7 mouse cellular contexts compared by ENCODE assay signal in genomic region chr5:138263260-138264206, GRCm38 (mm10). TPM values are rescaled to one million over a fixed set of nuclear protein-coding genes. Genes with fewer than 3 reads are reported as not detected.
DNase-seq lines count a peak whose midpoint lies in the region; ATAC-seq lines count a peak whose summit lies in the region.

Gene BC037034, minus strand, starts transcription at chr5:138264033.

- H3K4me3 ChIP-seq in embryonic facial prominence, embryonic 12.5 days = peak within 1 kb of the TSS; percentile 79
- H3K4me3 ChIP-seq in limb, embryonic 13.5 days = peak within 1 kb of the TSS; percentile 90
- peak within 1 kb of the TSS; percentile 89 for H3K4me3 ChIP-seq in midbrain, embryonic 16.5 days (ENCODE audit: low read depth, low read length)

- peak within 1 kb of the TSS; percentile 69 for H3K27ac ChIP-seq in embryonic facial prominence, embryonic 12.5 days
- peak within 1 kb of the TSS; percentile 52; the same call in 1 of the 2 replicates for H3K27ac ChIP-seq in limb, embryonic 13.5 days
- peak within 1 kb of the TSS; percentile 64 for H3K27ac ChIP-seq in midbrain, embryonic 16.5 days (ENCODE audit: low read length)

- H3K4me2 ChIP-seq in embryonic facial prominence, embryonic 12.5 days (replicated peaks) = peak within 1 kb of the TSS; percentile 92
- peak within 1 kb of the TSS; percentile 95 for H3K4me2 ChIP-seq in limb, embryonic 13.5 days (replicated peaks)
- H3K4me2 ChIP-seq in midbrain, embryonic 16.5 days (ENCODE audit: low read length) = peak within 1 kb of the TSS; percentile 93

- H3K36me3 ChIP-seq in embryonic facial prominence, embryonic 12.5 days = peaks cover 47% of the 10 kb centered on the region
- H3K36me3 ChIP-seq in limb, embryonic 13.5 days = peaks cover 52% of the 10 kb centered on the region
- H3K36me3 ChIP-seq in midbrain, embryonic 16.5 days (ENCODE audit: control insufficient read depth, insufficient read depth, low read length) = peaks cover 16% of the 10 kb centered on the region; the same call in 1 of the 2 replicates

- under 1% methylated on average over 69 of the region's 71 CpGs for WGBS in embryonic facial prominence, embryonic 12.5 days
- WGBS in limb, embryonic 13.5 days = under 1% methylated on average over 57 of the region's 71 CpGs
- under 1% methylated on average over 66 of the region's 71 CpGs for WGBS in midbrain, embryonic 16.5 days

- no peaks in the 10 kb centered on the region for H3K27me3 ChIP-seq in embryonic facial prominence, embryonic 12.5 days
- H3K27me3 ChIP-seq in limb, embryonic 13.5 days = no peaks in the 10 kb centered on the region
- H3K27me3 ChIP-seq in midbrain, embryonic 16.5 days (ENCODE audit: control insufficient read depth, insufficient read depth, low read depth, low read length) = no peaks in the 10 kb centered on the region

- peak; percentile 68 for ATAC-seq in embryonic facial prominence, embryonic 12.5 days (ENCODE audit: insufficient number of reproducible peaks, insufficient read depth, low FRiP score, low TSS enrichment)
- ATAC-seq in limb, embryonic 13.5 days (ENCODE audit: low FRiP score, low read depth) = peak; percentile 94
- ATAC-seq in midbrain, embryonic 16.5 days = peak; percentile 93

- H3K9ac ChIP-seq in embryonic facial prominence, embryonic 12.5 days = peak within 1 kb of the TSS; percentile 83
- peak within 1 kb of the TSS; percentile 98 for H3K9ac ChIP-seq in limb, embryonic 13.5 days
- peak within 1 kb of the TSS; percentile 95 for H3K9ac ChIP-seq in midbrain, embryonic 16.5 days (ENCODE audit: low read depth, low read length)

- DNase-seq in adrenal gland, postnatal 25 days = peak; percentile 93
- DNase-seq in heart, adult 18-20 months = peak; percentile 94
- peak; percentile 89 to 92 for DNase-seq in kidney, adult 8-10 months
- DNase-seq in spleen, postnatal 10 days (ENCODE audit: low spot score in 2 of 2) = peak; percentile 88 to 96

- peaks cover 16% of the 10 kb centered on the region for H3K4me1 ChIP-seq in embryonic facial prominence, embryonic 12.5 days
- peaks cover 19% of the 10 kb centered on the region for H3K4me1 ChIP-seq in limb, embryonic 13.5 days
- H3K4me1 ChIP-seq in midbrain, embryonic 16.5 days (ENCODE audit: control insufficient read depth, insufficient read depth, low read length) = peaks cover 18% of the 10 kb centered on the region

- no peaks in the 10 kb centered on the region for H3K9me3 ChIP-seq in embryonic facial prominence, embryonic 12.5 days
- no peaks in the 10 kb centered on the region for H3K9me3 ChIP-seq in limb, embryonic 13.5 days
- no peaks in the 10 kb centered on the region for H3K9me3 ChIP-seq in midbrain, embryonic 16.5 days (replicated peaks; ENCODE audit: control insufficient read depth, low read length, poor library complexity, severe bottlenecking)

RNA-seq across cellular contexts. Expression of gene BC037034, which starts in this region (rescaled TPM):
- total RNA-seq in adrenal gland, postnatal 25 days (2021) = 31.6 and 38.4 TPM in 2 replicates
- polyA plus RNA-seq in embryonic facial prominence, embryonic 12.5 days (2016; fragmentation: Nextera tagmentation; extraction: Ambion mirVana) = 11.3 and 12.3 TPM in 2 replicates
- 1 to 10 TPM; 3.2 to 4.2 TPM for total RNA-seq in heart, adult 18-20 months (2021)
- 4.4 and 5.2 TPM in 2 replicates for polyA plus RNA-seq in limb, embryonic 13.5 days (2015; fragmentation: Nextera tagmentation; extraction: Ambion mirVana)
- polyA plus RNA-seq in midbrain, embryonic 16.5 days (2015; fragmentation: Nextera tagmentation; extraction: Ambion mirVana) = 14.7 and 15.6 TPM in 2 replicates

Comparison
In these comparisons a context has a peak if more than half of its experiments do, and no peak if none do; other contexts are left out.
1. Peak in every context shown above with its lines: DNase-seq, ATAC-seq, H3K4me3 ChIP-seq and H3K27ac ChIP-seq.